Mouse (Mus musculus): Measurements from ENCODE around the gene Ccdc124. TPM values are rescaled to one million over a fixed set of nuclear protein-coding genes. Genes with fewer than 3 reads are reported as not detected.
"Not testable (repeated sequence)": the region's sequence is repeated elsewhere in the genome, so short reads cannot be mapped to it uniquely, and the experiment has no call there.

Ccdc124 gene
- polyA plus RNA-seq, 1 experiment from 2014 or later: 81.8 TPM

- H3K36me3 ChIP-seq: 0 out of 2 replicates have a peak, but pooled peaks cover 6% of the 10 kb centered on the region
- peaks cover 3% of the 10 kb centered on the region; the same call in 1 of the 2 replicates for H3K27me3 ChIP-seq (replicated peaks)
- WGBS: 71% methylated on average over 11 of the region's 11 CpGs
- H3K4me1 ChIP-seq (replicated peaks): no peaks in the 10 kb centered on the region; the same call in 1 of the 2 replicates
- no peak overlapping the region for H3K9ac ChIP-seq
- H3K4me2 ChIP-seq: no peak overlapping the region
- ATAC-seq (ENCODE audit: insufficient number of reproducible peaks, low FRiP score): no peak
- H3K9me3 ChIP-seq (replicated peaks): no peaks in the 10 kb centered on the region
- H3K27ac ChIP-seq (ENCODE audit: poor library complexity, severe bottlenecking): no peak overlapping the region
- no peak overlapping the region for H3K4me3 ChIP-seq
These were observed 41.4 kb downstream of the Ccdc124 start for GRCm38 (mm10) chr8:70832371-70832770.

- Histone ChIP-seq H3K36me3 (0 out of 2 replicates have a peak, but pooled peaks cover 6% of the 10 kb centered on the region), H3K27ac (ENCODE audit: poor library complexity, severe bottlenecking) (no peak overlapping the region), H3K27me3 (replicated peaks) (peaks cover 3% of the 10 kb centered on the region; the same call in 1 of the 2 replicates), H3K4me1 (replicated peaks) (no peaks in the 10 kb centered on the region; the same call in 1 of the 2 replicates), H3K9ac (no peak overlapping the region), H3K9me3 (replicated peaks) (0 out of 2 replicates have a peak, but pooled peaks cover 2% of the 10 kb centered on the region), H3K4me3 (no peak overlapping the region), H3K4me2 (no peak overlapping the region)
- ATAC-seq (ENCODE audit: insufficient number of reproducible peaks, low FRiP score): no peak
- 90% methylated on average over 8 of the region's 8 CpGs for WGBS
These were observed 42.2 kb downstream of the Ccdc124 start for GRCm38 (mm10) chr8:70831517-70831916.

- Histone ChIP-seq H3K4me3 (no peak overlapping the region), H3K36me3 (no peaks in the 10 kb centered on the region), H3K27ac (ENCODE audit: poor library complexity, severe bottlenecking) (no peak overlapping the region), H3K4me2 (no peak overlapping the region), H3K4me1 (replicated peaks) (no peaks in the 10 kb centered on the region; the same call in 1 of the 2 replicates), H3K9me3 (replicated peaks) (peaks cover 5% of the 10 kb centered on the region; the same call in 1 of the 2 replicates), H3K27me3 (replicated peaks) (peaks cover 19% of the 10 kb centered on the region), H3K9ac (no peak overlapping the region)
- no peak for ATAC-seq (ENCODE audit: insufficient number of reproducible peaks, low FRiP score)
- WGBS: 76% methylated on average over 1 of the region's 1 CpGs
These were observed 45.9 kb downstream of the Ccdc124 start for GRCm38 (mm10) chr8:70827796-70828195.

GRCm38 (mm10) chr8:70827010-70827409 is 46.7 kb downstream of the Ccdc124 start:
- Histone ChIP-seq H3K4me3 (no peak overlapping the region), H3K9me3 (replicated peaks) (peaks cover 5% of the 10 kb centered on the region; the same call in 1 of the 2 replicates), H3K27me3 (replicated peaks) (peaks cover 21% of the 10 kb centered on the region), H3K4me1 (replicated peaks) (no peaks in the 10 kb centered on the region), H3K36me3 (no peaks in the 10 kb centered on the region), H3K9ac (no peak overlapping the region), H3K27ac (ENCODE audit: poor library complexity, severe bottlenecking) (no peak overlapping the region), H3K4me2 (no peak overlapping the region)
- WGBS: 87% methylated on average over 2 of the region's 2 CpGs
- ATAC-seq (ENCODE audit: insufficient number of reproducible peaks, low FRiP score): no peak

- Histone ChIP-seq H3K36me3 (no peaks in the 10 kb centered on the region), H3K9ac (no peak overlapping the region), H3K4me2 (no peak overlapping the region), H3K9me3 (replicated peaks) (peaks cover 5% of the 10 kb centered on the region; the same call in 1 of the 2 replicates), H3K4me3 (no peak overlapping the region), H3K27ac (ENCODE audit: poor library complexity, severe bottlenecking) (no peak overlapping the region), H3K27me3 (replicated peaks) (peaks cover 24% of the 10 kb centered on the region), H3K4me1 (replicated peaks) (no peaks in the 10 kb centered on the region)
- WGBS: 77% methylated on average over 8 of the region's 8 CpGs
- ATAC-seq (ENCODE audit: insufficient number of reproducible peaks, low FRiP score): no peak
These were observed 47.9 kb downstream of the Ccdc124 start for GRCm38 (mm10) chr8:70825816-70826215.

GRCm38 (mm10) chr8:70823802-70824201 is 49.9 kb downstream of the Ccdc124 start:
- Histone ChIP-seq H3K27me3 (replicated peaks) (peaks cover 44% of the 10 kb centered on the region), H3K9ac (no peak overlapping the region), H3K4me2 (no peak overlapping the region), H3K9me3 (replicated peaks) (peaks cover 17% of the 10 kb centered on the region), H3K36me3 (no peaks in the 10 kb centered on the region), H3K27ac (ENCODE audit: poor library complexity, severe bottlenecking) (no peak overlapping the region), H3K4me3 (no peak overlapping the region), H3K4me1 (replicated peaks) (no peaks in the 10 kb centered on the region; the same call in 1 of the 2 replicates)
- 77% methylated on average over 7 of the region's 7 CpGs for WGBS
- ATAC-seq (ENCODE audit: insufficient number of reproducible peaks, low FRiP score): no peak

GRCm38 (mm10) chr8:70822594-70822993 is 51.1 kb downstream of the Ccdc124 start:
- not testable (repeated sequence) for H3K4me3 ChIP-seq; H3K4me1 ChIP-seq (replicated peaks); ATAC-seq (ENCODE audit: insufficient number of reproducible peaks, low FRiP score); H3K9ac ChIP-seq; H3K4me2 ChIP-seq; H3K27ac ChIP-seq (ENCODE audit: poor library complexity, severe bottlenecking); H3K36me3 ChIP-seq
- 85% methylated on average over 3 of the region's 3 CpGs for WGBS
- H3K27me3 ChIP-seq (replicated peaks): peaks cover 48% of the 10 kb centered on the region
- peaks cover 23% of the 10 kb centered on the region for H3K9me3 ChIP-seq (replicated peaks)

- no peak for ATAC-seq (ENCODE audit: insufficient number of reproducible peaks, low FRiP score)
- Histone ChIP-seq H3K4me2 (no peak overlapping the region), H3K4me1 (replicated peaks) (peaks cover 2% of the 10 kb centered on the region), H3K9ac (no peak overlapping the region), H3K27me3 (replicated peaks) (peaks cover 52% of the 10 kb centered on the region), H3K27ac (ENCODE audit: poor library complexity, severe bottlenecking) (no peak overlapping the region), H3K4me3 (no peak overlapping the region), H3K36me3 (no peaks in the 10 kb centered on the region), H3K9me3 (replicated peaks) (peaks cover 22% of the 10 kb centered on the region)
- WGBS: 39% methylated on average over 11 of the region's 11 CpGs
These were observed 51.7 kb downstream of the Ccdc124 start for GRCm38 (mm10) chr8:70821992-70822391.

GRCm38 (mm10) chr8:70821399-70821962 is 52.3 kb downstream of the Ccdc124 start:
- H3K4me3 ChIP-seq: no peak overlapping the region
- peaks cover 57% of the 10 kb centered on the region for H3K27me3 ChIP-seq (replicated peaks)
- H3K4me2 ChIP-seq: no peak overlapping the region
- 14% methylated on average over 30 of the region's 30 CpGs for WGBS
- no peak for ATAC-seq (ENCODE audit: insufficient number of reproducible peaks, low FRiP score)
- peaks cover 7% of the 10 kb centered on the region for H3K4me1 ChIP-seq (replicated peaks)
- H3K9ac ChIP-seq: no peak overlapping the region
- H3K9me3 ChIP-seq (replicated peaks): peaks cover 21% of the 10 kb centered on the region
- H3K36me3 ChIP-seq: no peaks in the 10 kb centered on the region
- no peak overlapping the region for H3K27ac ChIP-seq (ENCODE audit: poor library complexity, severe bottlenecking)

- no peak overlapping the region for H3K9ac ChIP-seq
- H3K4me1 ChIP-seq (replicated peaks): peaks cover 7% of the 10 kb centered on the region
- H3K36me3 ChIP-seq: no peaks in the 10 kb centered on the region
- H3K27me3 ChIP-seq (replicated peaks): peaks cover 69% of the 10 kb centered on the region
- H3K4me3 ChIP-seq: peak overlapping the region; percentile 20; the same call in 1 of the 2 replicates
- H3K4me2 ChIP-seq: peak overlapping the region; percentile 44
- H3K9me3 ChIP-seq (replicated peaks): peaks cover 18% of the 10 kb centered on the region
- ATAC-seq (ENCODE audit: insufficient number of reproducible peaks, low FRiP score): peak; percentile 79
- WGBS: 6% methylated on average over 31 of the region's 31 CpGs
- H3K27ac ChIP-seq (ENCODE audit: poor library complexity, severe bottlenecking): no peak overlapping the region
These were observed 53.4 kb downstream of the Ccdc124 start for GRCm38 (mm10) chr8:70820101-70820935.

Data from heart, embryonic 12.5 days (tissue).